Mouse (Mus musculus) MEL (cell line): ENCODE measurements around the gene Csnk1d. TPM values are rescaled to one million over a fixed set of nuclear protein-coding genes. Genes with fewer than 3 reads are reported as not detected.

ENCODE experiments used
- DNase-seq: peaks from one replicate; pipeline ENCODE4 v3.0.0; 2011; ENCODE audit warnings: low read depth, low spot score
- H3K27ac ChIP-seq: 2 replicates; pipeline ENCODE4 v1.5.1; 2012; ENCODE audit warnings: low read depth, mild to moderate bottlenecking, control low read depth, low read length, moderate library complexity; ENCODE audit not compliant: control insufficient read depth
- H3K27me3 ChIP-seq, 2 experiments: fragments of 150-350 bp in 1 of 2; sonication (generic) in 1 of 2; 2 replicates each; pipeline ENCODE4 v1.6.1; 2012; ENCODE audit warnings: low read length in 2 of 2, mild to moderate bottlenecking in 2 of 2, improper control_type of control experiment in 1 of 2, moderate library complexity in 1 of 2; ENCODE audit not compliant: insufficient read depth in 2 of 2, control insufficient read depth in 1 of 2
- H3K36me3 ChIP-seq, 2 experiments: 2 replicates each; pipeline ENCODE4 v1.6.1; 2012 to 2014; ENCODE audit warnings: low read length in 2 of 2, improper control_type of control experiment in 1 of 2, inconsistent platforms in 1 of 2, mild to moderate bottlenecking in 1 of 2; ENCODE audit not compliant: insufficient read depth in 2 of 2, control insufficient read depth in 1 of 2
- H3K4me1 ChIP-seq, 2 experiments: fragments of 150-350 bp in 1 of 2; sonication (generic) in 1 of 2; 2 replicates each; pipeline ENCODE4 v1.6.1; 2012; ENCODE audit warnings: low read length in 2 of 2, improper control_type of control experiment in 1 of 2, mild to moderate bottlenecking in 1 of 2; ENCODE audit not compliant: insufficient read depth in 2 of 2, control insufficient read depth in 1 of 2
- H3K4me3 ChIP-seq, 2 experiments: fragments of 150-350 bp in 1 of 2; sonication (generic) in 1 of 2; 2 replicates each; pipeline ENCODE4 v1.5.1; 2012; ENCODE audit warnings: low read depth in 2 of 2, low read length in 2 of 2, mild to moderate bottlenecking in 2 of 2, moderate library complexity in 2 of 2, control low read depth in 1 of 2, improper control_type of control experiment in 1 of 2; ENCODE audit not compliant: control insufficient read depth in 1 of 2, insufficient read depth in 1 of 2
- H3K79me2 ChIP-seq: 2 replicates; pipeline ENCODE4 v1.6.1; 2012; ENCODE audit warnings: mild to moderate bottlenecking, low read length, moderate library complexity; ENCODE audit not compliant: control insufficient read depth, poor library complexity, insufficient read depth
- H3K9ac ChIP-seq: 2 replicates; pipeline ENCODE4 v1.6.1; 2012; ENCODE audit warnings: low read depth, mild to moderate bottlenecking, control low read depth, low read length, moderate library complexity; ENCODE audit not compliant: control insufficient read depth, poor library complexity, severe bottlenecking
- H3K9me3 ChIP-seq: fragments of 150-350 bp; sonication (generic); replicated peaks from 2 replicates; pipeline ENCODE4 v1.6.1; 2012; ENCODE audit warnings: mild to moderate bottlenecking, low read length, improper control_type of control experiment, moderate library complexity; ENCODE audit not compliant: insufficient read depth
- BHLHE40 ChIP-seq: IDR thresholded peaks from 2 replicates; pipeline ENCODE4 v1.6.1; 2012; ENCODE audit warnings: low read depth, mild to moderate bottlenecking, inconsistent platforms, low read length, improper control_type of control experiment, borderline replicate concordance
- CHD2 ChIP-seq: IDR thresholded peaks from 2 replicates; pipeline ENCODE4 v1.6.1; 2011; ENCODE audit warnings: low read length, improper control_type of control experiment
- ELF1 ChIP-seq: IDR thresholded peaks from 2 replicates; pipeline ENCODE4 v1.6.1; 2014; ENCODE audit warnings: low read depth, mild to moderate bottlenecking, inconsistent platforms, low read length, improper control_type of control experiment, moderate library complexity
- EP300 ChIP-seq, 2 experiments: IDR thresholded peaks; 2 replicates each; pipeline ENCODE4 v1.6.1; 2011; ENCODE audit warnings: improper control_type of control experiment in 2 of 2, low read length in 2 of 2, low read depth in 1 of 2, mild to moderate bottlenecking in 1 of 2
- ETS1 ChIP-seq: IDR thresholded peaks from 2 replicates; pipeline ENCODE4 v1.6.1; 2012; ENCODE audit warnings: low read depth, mild to moderate bottlenecking, inconsistent platforms, low read length, improper control_type of control experiment, moderate library complexity
- GABPA ChIP-seq: IDR thresholded peaks from 2 replicates; pipeline ENCODE4 v1.6.1; 2012; ENCODE audit warnings: low read depth, mild to moderate bottlenecking, inconsistent platforms, low read length, improper control_type of control experiment, moderate library complexity
- GATA1 ChIP-seq: IDR thresholded peaks from 2 replicates; pipeline ENCODE4 v1.6.1; 2011; ENCODE audit warnings: low read depth, low read length, improper control_type of control experiment
- HCFC1 ChIP-seq: IDR thresholded peaks from 2 replicates; pipeline ENCODE4 v1.6.1; 2012; ENCODE audit warnings: low read depth, mild to moderate bottlenecking, inconsistent platforms, low read length, improper control_type of control experiment, moderate library complexity
- JUND ChIP-seq: IDR thresholded peaks from 2 replicates; pipeline ENCODE4 v1.6.1; 2011; ENCODE audit warnings: low read depth, mild to moderate bottlenecking, improper control_type of control experiment, low read length
- KAT2A ChIP-seq: conservative IDR thresholded peaks from 2 replicates; pipeline ENCODE4 v1.6.1; 2012; ENCODE audit warnings: low read depth, low read length, improper control_type of control experiment, inconsistent platforms
- MAX ChIP-seq: IDR thresholded peaks from 2 replicates; pipeline ENCODE4 v1.6.1; 2011; ENCODE audit warnings: low read length, improper control_type of control experiment
- MAZ ChIP-seq: IDR thresholded peaks from 2 replicates; pipeline ENCODE4 v1.6.1; 2012; ENCODE audit warnings: low read depth, mild to moderate bottlenecking, inconsistent platforms, low read length, improper control_type of control experiment
- MEF2A ChIP-seq: IDR thresholded peaks from 2 replicates; pipeline ENCODE4 v1.6.1; 2014; ENCODE audit warnings: low read depth, mild to moderate bottlenecking, inconsistent platforms, low read length, improper control_type of control experiment; ENCODE audit not compliant: poor library complexity, insufficient replicate concordance, severe bottlenecking; ENCODE audit errors: extremely low read depth
- MXI1 ChIP-seq: IDR thresholded peaks from 2 replicates; pipeline ENCODE4 v1.6.1; 2011; ENCODE audit warnings: mild to moderate bottlenecking, low read depth, low read length, improper control_type of control experiment
- MYB ChIP-seq: IDR thresholded peaks from 2 replicates; pipeline ENCODE4 v1.6.1; 2011; ENCODE audit warnings: mild to moderate bottlenecking, low read depth, low read length, improper control_type of control experiment
- MYC ChIP-seq: IDR thresholded peaks from 2 replicates; pipeline ENCODE4 v1.6.1; 2011; ENCODE audit warnings: low read depth, mild to moderate bottlenecking, low read length, improper control_type of control experiment, moderate library complexity
- NELFE ChIP-seq: IDR thresholded peaks from 2 replicates; pipeline ENCODE4 v1.6.1; 2011; ENCODE audit warnings: low read depth, low read length, improper control_type of control experiment
- POLR2A ChIP-seq, 2 experiments: IDR thresholded peaks; 2 replicates each; pipeline ENCODE4 v1.6.1; 2011 to 2012; ENCODE audit warnings: low read length in 2 of 2, mild to moderate bottlenecking in 2 of 2, control low read depth in 1 of 2, improper control_type of control experiment in 1 of 2, low read depth in 1 of 2, moderate library complexity in 1 of 2; ENCODE audit not compliant: control insufficient read depth in 1 of 2, insufficient read depth in 1 of 2, poor library complexity in 1 of 2
- POLR2AphosphoS2 ChIP-seq: IDR thresholded peaks from 2 replicates; pipeline ENCODE4 v1.6.1; 2011; ENCODE audit warnings: low read length, improper control_type of control experiment
- POLR2AphosphoS5 ChIP-seq: IDR thresholded peaks from 2 replicates; pipeline ENCODE4 v1.6.1; 2012; ENCODE audit warnings: low read depth, borderline replicate concordance, mild to moderate bottlenecking, inconsistent platforms, low read length, moderate library complexity, mixed read lengths
- RAD21 ChIP-seq: IDR thresholded peaks from 2 replicates; pipeline ENCODE4 v1.6.1; 2011; ENCODE audit warnings: mild to moderate bottlenecking, low read depth, low read length, improper control_type of control experiment
- RCOR1 ChIP-seq: IDR thresholded peaks from 2 replicates; pipeline ENCODE4 v1.6.1; 2012; ENCODE audit warnings: low read depth, mild to moderate bottlenecking, inconsistent platforms, low read length, improper control_type of control experiment
- SMC3 ChIP-seq: IDR thresholded peaks from 2 replicates; pipeline ENCODE4 v1.6.1; 2011; ENCODE audit warnings: low read depth, low read length, improper control_type of control experiment
- TBP ChIP-seq: IDR thresholded peaks from 2 replicates; pipeline ENCODE4 v1.8.0; 2011; ENCODE audit warnings: low read depth, low read length, improper control_type of control experiment
- TCF12 ChIP-seq: IDR thresholded peaks from 2 replicates; pipeline ENCODE4 v1.6.1; 2014; ENCODE audit warnings: low read depth, mild to moderate bottlenecking, inconsistent platforms, low read length, improper control_type of control experiment, moderate library complexity
- USF1 ChIP-seq: IDR thresholded peaks from 2 replicates; pipeline ENCODE4 v1.6.1; 2014; ENCODE audit warnings: low read depth, mild to moderate bottlenecking, inconsistent platforms, low read length, improper control_type of control experiment, moderate library complexity
- ZC3H11A ChIP-seq: IDR thresholded peaks from 2 replicates; pipeline ENCODE4 v1.6.1; 2012; ENCODE audit warnings: low read depth, mild to moderate bottlenecking, inconsistent platforms, low read length, improper control_type of control experiment
- ZKSCAN1 ChIP-seq: IDR thresholded peaks from 2 replicates; pipeline ENCODE4 v1.6.1; 2012; ENCODE audit warnings: low read depth, mild to moderate bottlenecking, inconsistent platforms, low read length, improper control_type of control experiment, moderate library complexity
- ZMIZ1 ChIP-seq: IDR thresholded peaks from 2 replicates; pipeline ENCODE4 v1.6.1; 2012; ENCODE audit warnings: low read depth, mild to moderate bottlenecking, inconsistent platforms, low read length, improper control_type of control experiment, moderate library complexity
- ZNF384 ChIP-seq: IDR thresholded peaks from 2 replicates; pipeline ENCODE4 v1.6.1; 2012; ENCODE audit warnings: low read depth, mild to moderate bottlenecking, inconsistent platforms, low read length, improper control_type of control experiment
- polyA plus RNA-seq, 2 experiments: library from polyadenylated mRNA; stranded (reverse) in 1 of 2; unstranded in 1 of 2; fragments of >175 nt in 1 of 2; fragments of >200 nt in 1 of 2; gene quantifications; 2 replicates each; pipeline versions ENCODE4 v1.2.1 to v1.2.4; 2012; ENCODE audit warnings: low replicate concordance in 2 of 2, low read depth in 1 of 2; ENCODE audit not compliant: insufficient read length in 2 of 2, insufficient read depth in 1 of 2, missing spikeins in 1 of 2
- total RNA-seq: library from RNA; depleted of rRNA; stranded (reverse); fragments of 300-350 nt; gene quantifications from 2 replicates; pipeline ENCODE4 v1.2.3, GENCODE M21; 2012

Gene Csnk1d
- total and polyA plus RNA-seq, 3 experiments: 83.2 to 329 (median 121) TPM

- DNase-seq: no peak
- TF ChIP-seq KAT2A (no peak), MYB (no peak), RCOR1 (no peak), ZC3H11A (no peak), ZMIZ1 (no peak), ETS1 (no peak), EP300 (IDR thresholded peaks at IDR 0.05; ENCODE audit: low read depth in 1 of 2, low read length in 2 of 2) (no peak), ZNF384 (no peak), POLR2AphosphoS5 (no peak), HCFC1 (no peak), GABPA (no peak), MXI1 (no peak), SMC3 (no peak), TCF12 (no peak), NELFE (no peak), RAD21 (no peak), POLR2AphosphoS2 (no peak), MAZ (no peak), MYC (no peak), GATA1 (no peak)
- TF ChIP-seq, all 39 proteins: peak for 0
- Histone ChIP-seq H3K9me3 (no peaks in the 10 kb centered on the region), H3K79me2 (peaks cover 22% of the 10 kb centered on the region), H3K27me3 (no peaks in the 10 kb centered on the region), H3K27ac (no peak overlapping the region), H3K36me3 (peaks cover 0 to 3% of the 10 kb centered on the region in 2 experiments; a peak in 2 of 4 replicates), H3K9ac (no peak overlapping the region), H3K4me1 (peaks cover 2 to 12% of the 10 kb centered on the region in 2 experiments), H3K4me3 (no peak overlapping the region)
Observed at GRCm38 (mm10) chr11:120994741-120995140, 3.6 kb upstream of the Csnk1d start.

- H3K9me3 ChIP-seq: no peaks in the 10 kb centered on the region
- no peak overlapping the region for H3K27ac ChIP-seq
- peaks cover 0 to 15% of the 10 kb centered on the region in 2 experiments; a peak in 2 of 4 replicates for H3K36me3 ChIP-seq
- DNase-seq: no peak
- no peak overlapping the region for H3K9ac ChIP-seq
- H3K4me3 ChIP-seq: no peak overlapping the region
- H3K79me2 ChIP-seq: peaks cover 34% of the 10 kb centered on the region
- TF ChIP-seq ZKSCAN1 (no peak), POLR2A (IDR thresholded peaks at IDR 0.05; ENCODE audit: control insufficient read depth in 1 of 2, insufficient read depth in 1 of 2, low read depth in 1 of 2, low read length in 2 of 2, poor library complexity in 1 of 2) (no peak), JUND (no peak), KAT2A (no peak), TBP (no peak), CHD2 (no peak), RCOR1 (no peak), SMC3 (no peak), MYB (no peak), POLR2AphosphoS2 (no peak), ELF1 (no peak), GABPA (no peak), RAD21 (no peak), ETS1 (no peak), MEF2A (no peak), EP300 (IDR thresholded peaks at IDR 0.05; ENCODE audit: low read depth in 1 of 2, low read length in 2 of 2) (no peak), MAX (no peak), MYC (no peak), USF1 (no peak), BHLHE40 (no peak)
- TF ChIP-seq, all 39 proteins: peak for 0
- Histone ChIP-seq H3K4me1 (peaks cover 11 to 22% of the 10 kb centered on the region in 2 experiments), H3K27me3 (no peaks in the 10 kb centered on the region)
Observed at GRCm38 (mm10) chr11:120993586-120993985, 2.5 kb upstream of the Csnk1d start.
